Mouse (Mus musculus) Muller cell, postnatal 12 days (primary cell): Measurements from ENCODE around the gene Gabrg3.

Experiments
- DNase-seq: peaks from one replicate; pipeline ENCODE4 v3.0.0-alpha.2; 2015; ENCODE audit errors: inconsistent ontology term

Gene Gabrg3

DNA sequence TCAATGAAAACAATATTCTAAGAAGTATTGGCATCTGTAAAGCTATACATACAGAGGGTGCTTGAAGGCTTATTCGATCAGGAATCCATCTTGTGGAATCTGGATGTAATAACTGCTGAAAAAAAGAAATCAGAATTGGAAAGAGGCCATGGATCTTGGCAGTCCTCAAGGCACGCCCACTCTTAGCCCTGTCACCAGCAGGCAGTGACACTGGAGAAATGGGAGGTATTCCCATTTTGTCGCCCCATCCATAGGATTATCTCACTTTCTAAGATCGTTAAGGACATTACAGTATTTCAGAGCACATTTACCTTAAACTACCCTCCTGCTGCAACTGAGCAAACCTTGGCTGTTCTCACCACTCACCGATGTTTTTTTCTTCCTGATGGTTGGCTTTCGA, 657.8 kb downstream of the Gabrg3 start:
- no peak for DNase-seq
